Mouse (Mus musculus): ENCODE data around the gene Usf3. TPM values are rescaled to one million over a fixed set of nuclear protein-coding genes. Genes with fewer than 3 reads are reported as not detected.

The Usf3 gene
- total RNA-seq, 2 experiments from 2014 or later = 35.8 to 35.9 TPM

GRCm38 (mm10) chr16:44172297-44173154 lies 520 bp upstream of the Usf3 start:
- peak; percentile 95 to 99 for DNase-seq (ENCODE audit: low spot score in 2 of 2)

- DNase-seq (ENCODE audit: low spot score in 2 of 2) = no peak
Measured at GRCm38 (mm10) chr16:44173966-44174530, 1.0 kb downstream of the Usf3 start.

GRCm38 (mm10) chr16:44175001-44175400 lies 2.0 kb downstream of the Usf3 start:
- no peak for DNase-seq (ENCODE audit: low spot score in 2 of 2)

DNA sequence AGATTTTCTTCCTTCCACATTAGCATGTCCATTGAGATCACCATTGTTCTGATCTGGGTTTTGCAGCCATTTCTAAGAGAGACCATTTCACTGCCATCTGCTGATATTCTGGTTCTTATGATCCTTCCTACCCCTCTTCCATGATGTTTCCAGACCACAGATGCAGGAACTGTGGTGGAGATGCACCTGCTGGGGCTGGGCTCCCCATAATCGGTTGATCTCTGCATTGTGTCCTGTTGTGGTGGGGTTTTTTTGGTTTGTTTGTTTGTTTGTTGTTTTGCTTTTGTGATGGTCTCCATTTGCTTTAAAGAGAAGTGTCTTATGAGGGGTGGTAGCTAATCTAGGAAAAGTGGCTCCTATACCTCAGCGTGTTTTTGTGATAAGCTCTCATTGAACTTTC lies 3.5 kb downstream of the Usf3 start:
- DNase-seq (ENCODE audit: low spot score in 2 of 2) = no peak

DNA sequence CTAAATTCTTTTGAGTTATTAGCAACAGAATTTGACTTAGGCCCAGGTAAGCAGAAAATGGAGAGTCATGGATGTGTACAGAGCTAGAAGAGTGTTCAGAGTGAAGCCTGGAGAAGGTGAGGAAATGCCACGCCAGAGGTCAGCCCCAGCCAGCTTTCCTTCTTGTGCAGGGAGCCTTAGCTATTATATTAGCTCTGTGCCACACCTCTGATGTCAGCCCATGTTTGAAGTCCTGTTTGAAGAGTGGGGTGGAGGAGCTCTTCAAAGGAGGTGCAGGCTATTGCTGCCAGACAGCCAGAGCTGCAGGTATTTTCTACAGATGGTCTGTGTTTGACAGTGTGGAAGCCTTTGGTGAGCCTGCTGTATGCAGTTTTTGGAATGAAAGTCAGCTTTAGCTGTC lies 5.5 kb downstream of the Usf3 start:
- DNase-seq (ENCODE audit: low spot score in 2 of 2) = no peak

DNA sequence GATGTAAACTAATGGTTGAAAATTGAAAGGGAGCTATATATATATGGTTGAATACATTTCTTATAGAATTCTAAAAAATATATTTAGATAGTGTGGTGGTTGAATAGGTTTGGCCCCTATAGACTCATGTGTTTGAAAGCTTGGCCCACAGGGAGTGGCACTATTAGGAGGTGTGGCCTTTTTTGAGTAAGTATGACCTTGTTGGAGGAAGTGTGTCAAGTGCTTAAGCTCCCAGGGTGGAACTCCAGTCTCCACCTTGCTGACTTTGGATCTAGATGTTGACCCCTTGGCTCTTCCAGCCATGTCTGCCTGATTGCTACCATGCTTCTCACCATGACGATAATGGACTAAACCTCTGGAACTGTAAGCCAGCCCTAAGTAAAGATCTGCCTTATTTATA lies 9.6 kb downstream of the Usf3 start:
- no peak for DNase-seq (ENCODE audit: low spot score in 2 of 2)

DNA sequence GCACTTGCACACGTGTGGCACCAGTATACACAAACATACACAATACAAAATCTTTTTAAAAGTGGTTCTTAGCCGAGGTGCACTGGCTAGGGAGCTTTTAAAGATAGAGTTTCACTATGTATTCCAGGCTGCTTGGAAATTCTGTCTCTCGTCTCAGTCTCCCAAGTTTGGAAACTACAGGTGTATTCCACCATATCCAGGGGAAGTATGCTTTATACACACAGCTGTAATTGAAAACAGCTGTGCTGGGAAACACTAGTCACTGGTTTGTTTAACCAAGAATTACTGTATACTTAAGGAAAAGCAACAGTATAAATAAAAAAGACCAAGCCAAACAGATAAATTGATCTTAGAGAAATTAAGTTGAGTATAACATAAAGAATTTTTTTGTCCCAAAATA lies 11.7 kb downstream of the Usf3 start:
- no peak for DNase-seq (ENCODE audit: low spot score in 2 of 2)

DNA sequence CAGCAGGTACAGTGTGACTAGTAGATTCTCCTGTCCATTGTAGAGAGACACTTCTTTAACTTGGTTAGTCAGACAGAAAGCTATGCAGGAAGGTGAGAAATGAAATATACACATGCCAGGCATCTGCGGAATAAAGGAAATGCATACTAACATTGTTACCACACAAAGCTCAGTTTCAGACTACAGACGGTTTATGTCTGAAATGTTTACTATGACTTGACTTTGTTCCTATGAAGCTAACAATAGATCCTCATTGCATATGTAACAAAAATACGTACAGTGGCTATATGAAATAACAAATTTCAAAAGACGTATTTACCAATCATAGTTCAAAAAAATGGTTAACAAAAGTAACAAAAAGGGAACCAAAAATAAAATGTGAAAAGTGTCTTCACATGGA lies 14.1 kb downstream of the Usf3 start:
- no peak for DNase-seq (ENCODE audit: low spot score in 2 of 2)

DNA sequence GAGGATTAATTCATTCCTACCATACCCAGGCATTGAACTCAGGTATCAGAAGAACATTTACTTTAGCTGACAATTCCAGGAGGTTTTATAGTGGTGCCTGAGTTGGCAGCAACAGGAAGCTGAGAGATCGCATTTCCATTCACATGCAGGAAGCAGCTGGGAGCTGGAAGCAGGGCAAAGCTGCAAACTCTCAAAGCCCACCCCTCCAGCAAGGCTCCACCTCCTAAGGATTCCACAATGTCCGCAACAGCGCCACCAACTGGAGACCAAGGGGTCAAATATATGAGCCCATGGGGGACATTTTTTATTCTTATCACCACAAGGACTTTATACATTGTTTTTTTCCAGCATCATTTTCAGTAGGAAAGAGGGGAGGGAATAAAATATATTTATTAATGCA lies 15.7 kb downstream of the Usf3 start:
- no peak for DNase-seq (ENCODE audit: low spot score in 2 of 2)

DNA sequence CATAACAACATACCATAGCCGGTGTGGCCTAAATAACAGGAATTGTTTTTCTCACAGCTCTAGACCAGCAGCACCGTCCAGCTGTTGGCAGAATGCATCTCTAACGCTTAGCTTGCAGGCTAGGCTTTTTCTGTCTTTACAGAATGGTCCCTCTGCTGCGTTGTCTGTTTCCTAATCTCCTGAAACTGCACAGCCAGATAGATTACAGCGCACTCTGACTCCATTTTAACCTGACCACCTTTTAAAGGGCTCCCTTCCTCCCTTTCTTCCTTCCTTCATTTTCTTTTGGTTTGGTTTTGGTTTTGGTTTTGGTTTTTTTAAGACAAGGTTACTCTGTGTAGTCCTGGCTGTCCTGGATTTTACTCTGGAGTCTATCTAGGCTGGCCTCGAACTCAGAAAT lies 17.0 kb downstream of the Usf3 start:
- DNase-seq (ENCODE audit: low spot score in 2 of 2) = no peak

DNA sequence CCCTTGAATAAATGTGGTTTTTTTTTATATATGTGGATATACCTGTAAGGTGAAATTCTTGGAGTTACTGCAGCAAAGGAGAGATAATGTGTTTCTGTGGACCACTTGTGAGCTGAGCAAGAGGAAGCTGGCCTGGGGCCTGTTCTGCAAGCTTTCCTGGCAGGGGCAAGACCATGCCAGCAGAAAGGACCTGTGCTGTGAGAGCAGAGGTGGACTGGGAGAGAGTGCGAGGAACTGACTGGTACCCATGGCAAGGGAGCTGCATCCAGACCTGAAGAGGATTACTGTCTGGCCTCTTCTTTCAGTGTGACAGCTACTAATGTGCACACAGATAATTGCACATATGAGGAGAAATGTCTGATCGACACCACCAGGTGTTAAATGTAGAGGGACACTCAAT lies 17.9 kb downstream of the Usf3 start:
- no peak for DNase-seq (ENCODE audit: low spot score in 2 of 2)

DNA sequence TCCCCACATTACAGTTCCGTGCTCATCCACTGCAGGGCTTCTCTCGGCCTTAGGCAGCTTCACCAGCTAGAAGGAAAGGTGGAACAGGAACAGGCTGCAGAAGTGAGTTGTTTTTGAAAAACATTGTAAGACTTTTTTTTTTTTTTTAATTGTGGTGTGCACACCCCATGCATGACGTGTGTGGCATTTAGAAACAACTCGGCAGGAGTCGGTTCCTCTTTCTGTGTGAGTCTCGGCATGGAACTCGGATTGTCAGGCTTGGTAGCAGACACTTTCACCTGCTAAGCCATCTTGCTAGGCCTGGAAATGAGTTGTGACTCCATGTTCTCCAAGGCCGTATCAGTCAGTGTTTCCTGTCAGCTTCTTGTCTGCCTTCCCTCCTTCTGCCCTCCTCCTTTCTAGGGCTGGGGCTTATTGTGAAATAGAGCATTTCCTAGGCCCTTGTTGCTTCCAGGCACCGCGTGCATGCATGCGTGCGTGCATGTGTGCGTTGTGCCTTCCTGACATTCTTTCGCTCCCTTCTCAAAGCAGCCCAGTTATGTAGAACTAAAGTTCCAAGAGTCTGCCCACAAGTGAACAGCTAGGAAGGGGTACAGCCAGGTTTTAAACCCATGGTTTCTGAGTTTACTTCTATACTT lies 26.1 kb downstream of the Usf3 start:
- no peak for DNase-seq (ENCODE audit: low spot score in 2 of 2)

DNA sequence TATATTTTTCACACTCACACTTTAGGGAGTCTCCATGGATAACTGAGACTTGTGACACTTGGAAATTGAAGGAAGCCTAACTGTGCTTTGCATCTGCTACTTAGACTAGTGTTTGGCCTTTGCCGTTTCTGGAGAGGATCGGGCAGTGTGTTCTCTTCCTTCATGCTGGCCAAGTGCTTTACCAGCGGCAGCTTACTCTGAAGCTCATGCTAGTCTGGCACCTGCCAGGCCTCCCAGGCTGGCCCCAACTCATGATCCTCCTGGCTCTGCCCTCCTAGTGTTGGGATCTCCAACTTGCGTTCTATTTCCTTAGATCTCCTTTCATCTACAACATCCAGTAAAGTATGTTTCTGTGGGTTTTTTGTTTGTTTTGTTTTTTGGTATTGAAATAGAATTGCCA lies 27.1 kb downstream of the Usf3 start:
- DNase-seq (ENCODE audit: low spot score in 2 of 2) = no peak

GRCm38 (mm10) chr16:44204331-44204730 lies 31.3 kb downstream of the Usf3 start:
- no peak for DNase-seq (ENCODE audit: low spot score in 2 of 2)

DNA sequence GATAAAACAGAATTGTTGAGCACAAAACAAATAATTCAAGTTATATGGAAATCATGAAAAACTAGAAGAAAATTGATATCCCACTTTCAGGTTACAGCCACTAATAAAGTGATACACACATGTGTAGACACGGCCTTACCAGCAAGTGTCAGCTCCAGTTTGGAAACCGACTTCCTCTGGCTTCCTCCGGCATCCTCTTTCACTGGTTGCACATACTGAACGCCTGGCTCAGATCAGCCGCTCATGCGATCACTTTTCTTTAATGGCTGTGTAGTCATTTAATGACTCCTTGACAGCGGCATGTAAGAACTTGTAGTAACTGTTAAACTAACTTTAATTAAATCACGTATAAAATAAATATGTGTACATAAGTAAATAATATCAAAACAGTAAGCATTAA lies 32.9 kb downstream of the Usf3 start:
- DNase-seq (ENCODE audit: low spot score in 2 of 2) = no peak

DNA sequence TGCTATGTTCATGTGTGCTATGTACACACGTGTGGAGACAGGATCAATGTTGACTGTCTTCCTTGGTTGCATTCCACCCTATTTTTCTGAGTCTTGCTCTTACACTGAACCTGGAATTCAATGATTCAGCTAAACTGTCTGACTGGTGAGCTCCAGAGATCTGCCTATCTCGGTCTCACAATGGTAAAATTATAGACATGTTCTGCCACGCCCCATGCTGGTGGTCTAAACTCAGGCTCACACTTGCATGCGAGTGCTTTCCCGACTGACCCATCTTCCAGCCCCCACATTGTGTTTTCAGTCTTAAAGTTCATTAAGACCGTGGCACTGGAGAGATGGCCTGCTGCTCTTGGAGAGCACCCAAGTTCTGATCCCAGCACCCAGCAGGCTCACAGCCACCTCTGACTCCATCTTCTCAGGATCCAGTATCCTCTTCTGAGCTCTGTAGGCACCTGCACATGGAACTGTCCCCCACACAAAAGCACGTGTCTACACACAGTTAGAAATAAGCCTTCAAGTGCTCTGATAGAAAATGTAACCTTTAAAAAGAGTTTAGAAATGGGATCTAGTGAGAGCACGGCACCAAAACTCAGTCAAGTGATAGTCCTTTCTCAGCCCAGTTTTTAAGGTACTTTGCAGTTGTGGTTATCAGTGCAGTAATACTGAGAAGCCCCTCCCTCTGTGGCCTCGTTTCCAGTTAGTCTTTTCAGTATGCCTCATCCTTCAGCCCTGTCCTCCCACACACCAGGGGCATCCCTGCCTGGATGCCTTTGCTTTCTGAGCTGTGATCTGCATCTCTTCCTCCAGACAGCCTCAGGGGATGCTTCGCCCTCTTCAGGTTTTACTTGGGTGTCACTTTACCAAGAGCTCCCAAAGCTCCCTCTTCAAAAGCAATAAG lies 37.4 kb downstream of the Usf3 start:
- no peak for DNase-seq (ENCODE audit: low spot score in 2 of 2)

GRCm38 (mm10) chr16:44211054-44211414 lies 38.0 kb downstream of the Usf3 start:
- DNase-seq (ENCODE audit: low spot score in 2 of 2) = no peak

DNA sequence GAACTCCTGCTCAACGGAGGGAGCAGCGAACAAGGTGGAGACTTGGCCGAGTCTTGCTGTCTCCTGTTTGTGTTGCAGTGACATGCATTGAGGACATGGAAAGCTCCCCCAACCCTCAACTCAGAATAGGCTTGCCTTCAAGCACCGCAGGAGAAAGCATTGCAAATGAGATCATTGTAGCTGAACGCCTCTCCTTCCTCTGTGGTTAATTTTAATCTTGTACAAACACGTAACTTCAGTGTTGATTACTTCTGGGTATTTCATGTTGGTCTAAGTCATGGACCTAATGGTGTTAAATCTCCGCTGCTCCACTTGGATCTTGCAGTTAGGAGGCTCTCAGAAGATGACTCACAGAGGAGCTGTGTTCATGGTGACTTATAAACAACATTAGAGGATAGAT lies 39.7 kb downstream of the Usf3 start:
- no peak for DNase-seq (ENCODE audit: low spot score in 2 of 2)

GRCm38 (mm10) chr16:44215513-44215912 lies 42.5 kb downstream of the Usf3 start:
- no peak for DNase-seq (ENCODE audit: low spot score in 2 of 2)

GRCm38 (mm10) chr16:44216417-44216816 lies 43.4 kb downstream of the Usf3 start:
- DNase-seq (ENCODE audit: low spot score in 2 of 2) = no peak

- DNase-seq (ENCODE audit: low spot score in 2 of 2) = no peak
Measured at GRCm38 (mm10) chr16:44221463-44221862, 48.4 kb downstream of the Usf3 start.

Data from left cerebral cortex, adult 18-20 months (tissue).